In genomic region chr8:94654994-94655393, GRCm38 (mm10) we compare ENCODE assay signal across 1 mouse cellular context.
TF ChIP-seq lines count a peak whose summit lies in the region.

No protein-coding gene starts in this region.

TF ChIP-seq in MEL, 35 proteins besides CTCF, POLR2A, EP300 and RAD21:
- TF ChIP-seq MYC (IDR thresholded peaks at IDR 0.05; ENCODE audit: low read depth, low read length) (0 out of 2 replicates have a peak, but pooled peaks have one; percentile 30), TCF12 (IDR thresholded peaks at IDR 0.05; ENCODE audit: low read depth, low read length) (peak; percentile 79), CHD1 (IDR thresholded peaks at IDR 0.05; ENCODE audit: low read depth, low read length) (no peak), ETS1 (IDR thresholded peaks at IDR 0.05; ENCODE audit: low read depth, low read length) (peak; percentile 28; the same call in 1 of the 2 replicates), GATA1 (IDR thresholded peaks at IDR 0.05; ENCODE audit: low read depth, low read length) (peak; percentile 57), SIN3A (IDR thresholded peaks at IDR 0.05; ENCODE audit: low read length) (peak; percentile 36; the same call in 1 of the 2 replicates), NELFE (IDR thresholded peaks at IDR 0.05; ENCODE audit: low read depth, low read length) (no peak), MAZ (IDR thresholded peaks at IDR 0.05; ENCODE audit: low read depth, low read length) (no peak), TAL1 (IDR thresholded peaks at IDR 0.05; ENCODE audit: low read length) (peak; percentile 72), NRF1 (IDR thresholded peaks at IDR 0.05; ENCODE audit: insufficient read depth, low read depth, low read length, poor library complexity, severe bottlenecking) (peak; percentile 12; the same call in 1 of the 2 replicates), RCOR1 (IDR thresholded peaks at IDR 0.05; ENCODE audit: low read depth, low read length) (0 out of 2 replicates have a peak, but pooled peaks have one; percentile 10)
